ENCODE assay signal across 17 mouse cellular contexts in genomic region chr4:141458888-141459287, GRCm38 (mm10). TPM values are rescaled to one million over a fixed set of nuclear protein-coding genes. Genes with fewer than 3 reads are reported as not detected.
DNase-seq lines count a peak whose midpoint lies in the region; ATAC-seq and TF ChIP-seq lines count a peak whose summit lies in the region.
"Had no signal": no experiment of that assay in that cellular context is flagged by ENCODE, and none has a peak within 500 bp of the region (broad histone marks: within the 10 kb centered on the region; RNA-seq: fewer than 3 reads in every experiment).

No protein-coding gene starts in this region.

- no peak for DNase-seq in heart, embryonic 10.5 days (ENCODE audit: low spot score)
- no peak for DNase-seq in heart, adult 2 months
- DNase-seq in left cerebral cortex, postnatal 4 days = peak; percentile 17
- no peak for DNase-seq in left cerebral cortex, adult 8-10 months (ENCODE audit: low spot score in 2 of 2)
- no peak for DNase-seq in embryonic facial prominence, embryonic 11.5 days (ENCODE audit: low spot score)
- no peak for DNase-seq in frontal cortex, postnatal 14 days (ENCODE audit: low spot score in 2 of 2)
- DNase-seq: adrenal gland, adult 8-10 months; B cell, adult 2 months; cerebellum, adult 8-10 months; lung, postnatal 36 days had no signal

- no peaks in the 10 kb centered on the region for H3K27me3 ChIP-seq in heart, embryonic 10.5 days (ENCODE audit: insufficient read depth, poor library complexity, severe bottlenecking)
- H3K27me3 ChIP-seq in heart, adult 2 months (ENCODE audit: control insufficient read depth, insufficient read depth, low read length) = no peaks in the 10 kb centered on the region
- H3K27me3 ChIP-seq in embryonic facial prominence, embryonic 11.5 days (ENCODE audit: control insufficient read depth, insufficient read depth, low read length) = no peaks in the 10 kb centered on the region
- no peaks in the 10 kb centered on the region for H3K27me3 ChIP-seq in limb, embryonic 13.5 days
- H3K27me3 ChIP-seq: neural tube, embryonic 12.5 days had no signal

- no peak overlapping the region for H3K4me2 ChIP-seq in embryonic facial prominence, embryonic 11.5 days (ENCODE audit: low read depth, low read length)
- no peak overlapping the region for H3K4me2 ChIP-seq in limb, embryonic 13.5 days (replicated peaks)
- H3K4me2 ChIP-seq: neural tube, embryonic 12.5 days had no signal

- no peaks in the 10 kb centered on the region for H3K9me3 ChIP-seq in heart, embryonic 10.5 days
- H3K9me3 ChIP-seq in embryonic facial prominence, embryonic 11.5 days (replicated peaks; ENCODE audit: control insufficient read depth, low read length) = no peaks in the 10 kb centered on the region
- no peaks in the 10 kb centered on the region for H3K9me3 ChIP-seq in limb, embryonic 13.5 days
- H3K9me3 ChIP-seq: neural tube, embryonic 12.5 days had no signal

- peaks cover 4% of the 10 kb centered on the region for H3K79me2 ChIP-seq in heart, adult 2 months (replicated peaks; ENCODE audit: control insufficient read depth, insufficient read depth, low read length)

- ATAC-seq in embryonic facial prominence, embryonic 11.5 days (replicated peaks; ENCODE audit: insufficient number of reproducible peaks, low FRiP score, low TSS enrichment, low read depth) = no peak
- ATAC-seq in limb, embryonic 13.5 days (ENCODE audit: low FRiP score, low read depth) = no peak
- ATAC-seq: inflammation-experienced regulatory T-cells, adult 6 months; midbrain, embryonic 16.5 days had no signal

- H3K36me3 ChIP-seq in heart, embryonic 10.5 days = peaks cover 43% of the 10 kb centered on the region
- no peaks in the 10 kb centered on the region for H3K36me3 ChIP-seq in heart, adult 2 months (ENCODE audit: control insufficient read depth, insufficient read depth, low read length)
- no peaks in the 10 kb centered on the region; the same call in none of the 2 replicates for H3K36me3 ChIP-seq in embryonic facial prominence, embryonic 11.5 days (replicated peaks; ENCODE audit: control insufficient read depth, insufficient read depth, low read depth, low read length)
- peaks cover 52% of the 10 kb centered on the region for H3K36me3 ChIP-seq in limb, embryonic 13.5 days

- H3K9ac ChIP-seq in heart, adult 2 months (ENCODE audit: low read depth, low read length) = no peak overlapping the region
- peak overlapping the region; percentile 3; the same call in 1 of the 2 replicates for H3K9ac ChIP-seq in embryonic facial prominence, embryonic 11.5 days (replicated peaks; ENCODE audit: low read length)
- H3K9ac ChIP-seq in limb, embryonic 13.5 days = no peak overlapping the region
- H3K9ac ChIP-seq: neural tube, embryonic 12.5 days had no signal

- TF ChIP-seq EP300 in heart, adult 2 months (IDR thresholded peaks at IDR 0.05; ENCODE audit: insufficient read depth, low read depth, low read length) = no peak

- no peak overlapping the region for H3K4me3 ChIP-seq in heart, embryonic 10.5 days
- H3K4me3 ChIP-seq in heart, adult 2 months = no peak overlapping the region
- no peak overlapping the region for H3K4me3 ChIP-seq in embryonic facial prominence, embryonic 11.5 days (ENCODE audit: low read depth, low read length)
- no peak overlapping the region for H3K4me3 ChIP-seq in limb, embryonic 13.5 days
- H3K4me3 ChIP-seq: neural tube, embryonic 12.5 days had no signal

- intact Hi-C loops in heart, adult 2 months (cut with DNase I) = no loop called here
- intact Hi-C loops in left cerebral cortex, postnatal 4 days (cut with DNase I) = no loop called here

- WGBS in heart, embryonic 10.5 days = 82% methylated on average over 3 of the region's 3 CpGs
- 90% methylated on average over 3 of the region's 3 CpGs for WGBS in heart, adult 2 months
- WGBS in embryonic facial prominence, embryonic 11.5 days = 72% methylated on average over 3 of the region's 3 CpGs
- WGBS in limb, embryonic 13.5 days = 67% methylated on average over 3 of the region's 3 CpGs

- no peak for TF ChIP-seq POLR2A in heart, adult 2 months (IDR thresholded peaks at IDR 0.05; ENCODE audit: insufficient read depth, low read depth, low read length)

- H3K4me1 ChIP-seq in heart, embryonic 10.5 days = peaks cover 45% of the 10 kb centered on the region
- peaks cover 2% of the 10 kb centered on the region; the same call in 1 of the 2 replicates for H3K4me1 ChIP-seq in heart, adult 2 months (ENCODE audit: control insufficient read depth, insufficient read depth, low read length)
- peaks cover 3% of the 10 kb centered on the region for H3K4me1 ChIP-seq in embryonic facial prominence, embryonic 11.5 days (ENCODE audit: control insufficient read depth, insufficient read depth, low read length)
- H3K4me1 ChIP-seq in limb, embryonic 13.5 days = peaks cover 29% of the 10 kb centered on the region

- TF ChIP-seq CTCF in heart, adult 2 months (IDR thresholded peaks at IDR 0.05) = no peak

- 0 out of 2 replicates have a peak overlapping the region, but pooled peaks have one; percentile 17 for H3K27ac ChIP-seq in heart, embryonic 10.5 days
- H3K27ac ChIP-seq in heart, adult 2 months = no peak overlapping the region
- 0 out of 2 replicates have a peak overlapping the region, but pooled peaks have one; percentile 7 for H3K27ac ChIP-seq in embryonic facial prominence, embryonic 11.5 days (replicated peaks; ENCODE audit: low read depth, low read length)
- peak overlapping the region; percentile 65; the same call in 1 of the 2 replicates for H3K27ac ChIP-seq in limb, embryonic 13.5 days
- H3K27ac ChIP-seq: neural tube, embryonic 12.5 days had no signal

RNA-seq across cellular contexts. Expression of gene Zbtb17, which starts 14.4 kb away (rescaled TPM):
- 31.5 and 33.7 TPM in 2 replicates for polyA plus RNA-seq in heart, embryonic 10.5 days (2016; fragmentation: Nextera tagmentation; extraction: Ambion mirVana)
- total RNA-seq in heart, adult 2 months (2021) = 10 to 100 TPM; 22.9 to 26.4 TPM
- 23.3 and 29.9 TPM in 2 replicates for polyA plus RNA-seq in heart, adult 2 months (2012; rRNA removed)
- 10 to 100 TPM; 32.7 to 35.3 TPM for total RNA-seq in left cerebral cortex, postnatal 4 days (2021)
- 10 to 100 TPM; 36.7 to 42.0 (median 38.0) TPM for total RNA-seq in left cerebral cortex, adult 8-10 months (2022)
- polyA plus RNA-seq in embryonic facial prominence, embryonic 11.5 days (2014; fragmentation: Nextera tagmentation; extraction: Ambion mirVana) = 35.4 and 43.3 TPM in 2 replicates
- 48.6 and 48.7 TPM in 2 replicates for polyA plus RNA-seq in limb, embryonic 13.5 days (2015; fragmentation: Nextera tagmentation; extraction: Ambion mirVana)

RNA-seq across cellular contexts. Expression of gene Srarp, which starts 23.0 kb away (rescaled TPM):
- polyA plus RNA-seq in heart, embryonic 10.5 days (2016; fragmentation: Nextera tagmentation; extraction: Ambion mirVana) = not detected in 2 replicates
- total RNA-seq in heart, adult 2 months (2021) = 1 to 10 TPM; 1.6 to 2.2 TPM
- 0.94 and 2.4 TPM in 2 replicates for polyA plus RNA-seq in heart, adult 2 months (2012; rRNA removed)
- 1 to 10 TPM; 1.5 to 1.8 TPM for total RNA-seq in left cerebral cortex, postnatal 4 days (2021)
- total RNA-seq in left cerebral cortex, adult 8-10 months (2022) = 1 to 10 TPM; 2.8 to 4.9 (median 3.0) TPM
- polyA plus RNA-seq in embryonic facial prominence, embryonic 11.5 days (2014; fragmentation: Nextera tagmentation; extraction: Ambion mirVana) = not detected in 2 replicates
- polyA plus RNA-seq in limb, embryonic 13.5 days (2015; fragmentation: Nextera tagmentation; extraction: Ambion mirVana) = not detected in 2 replicates
- total RNA-seq: gastrocnemius, postnatal 4 days; liver, adult 2 months had no signal
- polyA plus RNA-seq: inflammation-experienced regulatory T-cells, adult 6 months; liver, adult 2 months; neural tube, embryonic 12.5 days; small intestine, adult 2 months had no signal

RNA-seq across cellular contexts. Expression of gene Hspb7, which starts 38.3 kb away (rescaled TPM):
- 61.5 and 132 TPM in 2 replicates for polyA plus RNA-seq in heart, embryonic 10.5 days (2016; fragmentation: Nextera tagmentation; extraction: Ambion mirVana)
- 1,000 to 10,000 TPM; 1,066 to 1,498 TPM for total RNA-seq in heart, adult 2 months (2021)
- polyA plus RNA-seq in heart, adult 2 months (2012; rRNA removed) = 973 and 1,028 TPM in 2 replicates
- not detected for total RNA-seq in left cerebral cortex, postnatal 4 days (2021)
- total RNA-seq in left cerebral cortex, adult 8-10 months (2022) = under 1 TPM; 0.30 to 0.97 (median 0.73) TPM
- polyA plus RNA-seq in embryonic facial prominence, embryonic 11.5 days (2014; fragmentation: Nextera tagmentation; extraction: Ambion mirVana) = 0.10 and 0.45 TPM in 2 replicates
- polyA plus RNA-seq in limb, embryonic 13.5 days (2015; fragmentation: Nextera tagmentation; extraction: Ambion mirVana) = 0.06 and 0.10 TPM in 2 replicates
- polyA plus RNA-seq: inflammation-experienced regulatory T-cells, adult 6 months; midbrain, embryonic 16.5 days; neural tube, embryonic 12.5 days had no signal

RNA-seq across cellular contexts. Expression of gene Clcnkb, which starts 43.1 kb away (rescaled TPM):
- polyA plus RNA-seq in heart, embryonic 10.5 days (2016; fragmentation: Nextera tagmentation; extraction: Ambion mirVana) = 0.93 and 1.3 TPM in 2 replicates
- total RNA-seq in heart, adult 2 months (2021) = under 1 TPM; 0.43 to 0.57 TPM
- polyA plus RNA-seq in heart, adult 2 months (2012; rRNA removed) = 2.1 and 4.6 TPM in 2 replicates
- total RNA-seq in left cerebral cortex, postnatal 4 days (2021) = not detected
- total RNA-seq in left cerebral cortex, adult 8-10 months (2022) = under 1 TPM in 1 of 4 experiments, not detected in 3; 0.74 TPM
- polyA plus RNA-seq in embryonic facial prominence, embryonic 11.5 days (2014; fragmentation: Nextera tagmentation; extraction: Ambion mirVana) = not detected in 2 replicates
- polyA plus RNA-seq in limb, embryonic 13.5 days (2015; fragmentation: Nextera tagmentation; extraction: Ambion mirVana) = not detected in 2 replicates
- total RNA-seq: adrenal gland, adult 8-10 months; liver, adult 2 months had no signal
- polyA plus RNA-seq: inflammation-experienced regulatory T-cells, adult 6 months; liver, adult 2 months; midbrain, embryonic 16.5 days; neural tube, embryonic 12.5 days; small intestine, adult 2 months had no signal

Comparison
In these comparisons a context has a peak if more than half of its experiments do, and no peak if none do; other contexts are left out.
1. RNA of gene Hspb7, which starts 38.3 kb away (polyA plus RNA-seq): 973 to 1,028 TPM in heart, adult 2 months and 61.5 to 132 TPM in heart, embryonic 10.5 days; 0.10 to 0.45 TPM in embryonic facial prominence, embryonic 11.5 days and 0.06 to 0.10 TPM in limb, embryonic 13.5 days; every median in the first group is over 10 times any median in the second.